Mouse (Mus musculus) kidney, embryonic 14.5 days (tissue): ENCODE results near the gene Kif28. TPM values are rescaled to one million over a fixed set of nuclear protein-coding genes. Genes with fewer than 3 reads are reported as not detected.
"Not testable (repeated sequence)": the region's sequence is repeated elsewhere in the genome, so short reads cannot be mapped to it uniquely, and the experiment has no call there.

Experiments used
- ATAC-seq: fragments of 200-750 bp; cut with Nextera tagmentation; 2 replicates; pipeline ENCODE4 v1.8.0; 2017; ENCODE audit warnings: moderate number of reproducible peaks, mild to moderate bottlenecking, moderate TSS enrichment, moderate library complexity; ENCODE audit not compliant: low FRiP score, low TSS enrichment
- H3K27ac ChIP-seq: fragments of 300-500 bp; sonication (generic); 2 replicates; pipeline ENCODE4 v1.5.1; 2014; ENCODE audit warnings: low read depth, mild to moderate bottlenecking, low read length, moderate library complexity, mixed read lengths
- H3K27me3 ChIP-seq: fragments of 300-500 bp; sonication (generic); 2 replicates; pipeline ENCODE4 v1.6.1; 2014; ENCODE audit warnings: mild to moderate bottlenecking, low read length; ENCODE audit not compliant: control insufficient read depth, insufficient read depth
- H3K36me3 ChIP-seq: fragments of 300-500 bp; sonication (generic); 2 replicates; pipeline ENCODE4 v1.6.1; 2014; ENCODE audit warnings: low read length, mixed read lengths; ENCODE audit not compliant: control insufficient read depth, insufficient read depth
- H3K4me1 ChIP-seq: fragments of 300-500 bp; sonication (generic); 2 replicates; pipeline ENCODE4 v1.6.1; 2014; ENCODE audit warnings: low read length, mixed read lengths; ENCODE audit not compliant: control insufficient read depth, insufficient read depth
- H3K4me2 ChIP-seq: fragments of 300-500 bp; sonication (generic); replicated peaks from 2 replicates; pipeline ENCODE4 v1.6.1; 2014; ENCODE audit warnings: low read depth, mild to moderate bottlenecking, low read length
- H3K4me3 ChIP-seq: fragments of 300-500 bp; sonication (generic); 2 replicates; pipeline ENCODE4 v1.5.1; 2014; ENCODE audit warnings: mild to moderate bottlenecking, low read length
- H3K9ac ChIP-seq: fragments of 300-500 bp; sonication (generic); 2 replicates; pipeline ENCODE4 v1.6.1; 2014; ENCODE audit warnings: low read depth, mild to moderate bottlenecking, low read length, moderate library complexity
- H3K9me3 ChIP-seq: fragments of 300-500 bp; sonication (generic); 2 replicates; pipeline ENCODE4 v1.6.1; 2016; ENCODE audit warnings: low read length; ENCODE audit not compliant: control insufficient read depth
- WGBS: fragments of 180-500 bp; shearing (Covaris S2); extraction: QIAGEN DNeasy Blood & Tissue Kit; methylation state at CpG from one replicate; pipeline ENCODE4 v1.1.7; 2014; 5-methylcytosine and 5-hydroxymethylcytosine counted together
- polyA plus RNA-seq: library from polyadenylated mRNA; unstranded; fragments of >200 nt; fragmentation: Nextera tagmentation; extraction: Ambion mirVana; gene quantifications from 2 replicates; pipeline ENCODE4 v1.2.1, GENCODE M21; 2014

Gene Kif28
- polyA plus RNA-seq, 1 experiment from 2014 or later = not detected

DNA sequence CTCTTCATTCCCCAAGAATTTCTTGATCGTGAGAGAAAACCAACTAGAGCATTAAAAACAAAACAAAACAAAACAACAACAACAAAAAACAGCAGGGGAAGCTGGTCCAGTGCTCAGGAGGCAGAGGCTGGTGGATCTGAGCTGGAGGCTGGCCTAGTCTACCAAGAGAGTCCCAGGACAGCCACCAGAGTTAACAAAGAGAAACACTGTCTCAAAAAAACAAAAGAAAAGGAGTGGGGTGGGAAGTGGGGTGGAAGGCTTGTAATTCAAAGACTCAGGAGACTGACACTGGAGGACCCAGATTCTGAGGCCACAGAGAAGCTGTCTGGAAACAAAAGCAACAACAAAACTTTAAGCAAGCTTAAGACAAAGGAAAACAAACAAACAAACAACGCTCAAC, 78.1 kb downstream of the Kif28 start:
- H3K4me1 ChIP-seq = 0 out of 2 replicates have a peak, but pooled peaks cover 6% of the 10 kb centered on the region
- H3K27me3 ChIP-seq = no peaks in the 10 kb centered on the region
- H3K4me2 ChIP-seq = no peak overlapping the region
- H3K9ac ChIP-seq = no peak overlapping the region
- no peak overlapping the region for H3K27ac ChIP-seq
- no peaks in the 10 kb centered on the region for H3K9me3 ChIP-seq
- no peak for ATAC-seq
- 76% methylated on average over 2 of the region's 2 CpGs for WGBS
- H3K4me3 ChIP-seq = no peak overlapping the region
- H3K36me3 ChIP-seq = no peaks in the 10 kb centered on the region

- WGBS = 57% methylated on average over 4 of the region's 4 CpGs
- H3K9me3 ChIP-seq = no peaks in the 10 kb centered on the region
- H3K27me3 ChIP-seq = no peaks in the 10 kb centered on the region
- H3K9ac ChIP-seq = no peak overlapping the region
- 0 out of 2 replicates have a peak, but pooled peaks cover 6% of the 10 kb centered on the region for H3K4me1 ChIP-seq
- ATAC-seq = no peak
- no peak overlapping the region for H3K4me2 ChIP-seq
- no peak overlapping the region for H3K27ac ChIP-seq
- no peak overlapping the region for H3K4me3 ChIP-seq
- H3K36me3 ChIP-seq = no peaks in the 10 kb centered on the region
Observed at GRCm38 (mm10) chr1:179664309-179664930, 80.7 kb downstream of the Kif28 start.

GRCm38 (mm10) chr1:179663065-179663464, 82.0 kb downstream of the Kif28 start:
- Histone ChIP-seq H3K27me3 (no peaks in the 10 kb centered on the region), H3K4me3 (no peak overlapping the region), H3K9me3 (no peaks in the 10 kb centered on the region), H3K36me3 (no peaks in the 10 kb centered on the region), H3K4me1 (no peaks in the 10 kb centered on the region), H3K4me2 (no peak overlapping the region), H3K9ac (no peak overlapping the region), H3K27ac (no peak overlapping the region)
- no peak for ATAC-seq
- 86% methylated on average over 5 of the region's 5 CpGs for WGBS

DNA sequence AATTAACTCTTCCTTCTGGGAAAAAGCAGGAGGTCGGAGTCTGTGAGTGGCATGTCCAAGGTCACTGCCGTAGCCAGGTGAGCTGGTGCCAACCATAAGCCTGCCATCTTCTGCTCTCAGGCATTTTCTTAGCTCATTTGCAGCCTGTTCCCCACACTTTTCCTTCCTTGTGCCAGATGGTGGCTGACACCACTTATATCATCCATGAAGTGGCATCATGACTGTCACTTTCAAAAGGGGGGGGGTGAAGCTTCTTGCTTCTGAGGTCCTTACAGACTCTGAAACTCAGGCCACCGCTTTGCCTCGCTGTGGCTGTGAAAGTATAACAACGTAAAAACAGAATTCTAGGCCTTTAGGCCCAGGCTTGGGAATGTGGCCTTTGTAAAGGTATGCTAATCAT, 93.8 kb downstream of the Kif28 start:
- Histone ChIP-seq H3K4me3 (no peak overlapping the region), H3K27me3 (no peaks in the 10 kb centered on the region), H3K9ac (no peak overlapping the region), H3K9me3 (no peaks in the 10 kb centered on the region), H3K36me3 (no peaks in the 10 kb centered on the region), H3K4me2 (no peak overlapping the region), H3K27ac (no peak overlapping the region), H3K4me1 (no peaks in the 10 kb centered on the region)
- WGBS = 80% methylated on average over 5 of the region's 5 CpGs
- ATAC-seq = no peak

- no peak overlapping the region for H3K9ac ChIP-seq
- H3K4me1 ChIP-seq = no peaks in the 10 kb centered on the region
- H3K27me3 ChIP-seq = no peaks in the 10 kb centered on the region
- no peak for ATAC-seq
- 63% methylated on average over 4 of the region's 4 CpGs for WGBS
- no peak overlapping the region for H3K4me3 ChIP-seq
- no peaks in the 10 kb centered on the region for H3K9me3 ChIP-seq
- H3K36me3 ChIP-seq = no peaks in the 10 kb centered on the region
- no peak overlapping the region for H3K27ac ChIP-seq
- no peak overlapping the region for H3K4me2 ChIP-seq
Observed at GRCm38 (mm10) chr1:179650284-179650683, 94.8 kb downstream of the Kif28 start.

DNA sequence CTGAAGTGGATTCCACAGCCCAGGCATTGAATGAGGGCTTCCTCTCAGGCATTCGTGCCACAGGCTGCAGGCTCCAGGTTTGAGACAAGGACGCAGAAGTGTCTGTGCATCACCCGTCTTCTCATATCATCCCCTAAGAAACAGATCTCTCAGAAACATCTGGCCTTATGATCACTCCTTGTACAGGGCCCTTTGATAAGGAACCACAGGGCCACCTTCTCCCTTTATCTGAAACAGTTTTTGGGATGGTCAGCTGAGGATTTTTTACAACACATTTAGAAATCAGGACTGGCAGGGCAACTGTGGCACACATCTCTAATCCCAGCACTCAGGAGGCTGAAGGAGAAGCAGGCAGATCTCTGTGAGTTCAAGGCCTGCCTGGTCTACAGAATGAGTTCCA, 95.7 kb downstream of the Kif28 start:
- Histone ChIP-seq H3K36me3 (no peaks in the 10 kb centered on the region), H3K9me3 (no peaks in the 10 kb centered on the region), H3K4me2 (no peak overlapping the region), H3K4me3 (no peak overlapping the region), H3K27me3 (no peaks in the 10 kb centered on the region), H3K27ac (no peak overlapping the region), H3K9ac (no peak overlapping the region), H3K4me1 (no peaks in the 10 kb centered on the region)
- ATAC-seq = no peak
- WGBS = 77% methylated on average over 3 of the region's 3 CpGs

DNA sequence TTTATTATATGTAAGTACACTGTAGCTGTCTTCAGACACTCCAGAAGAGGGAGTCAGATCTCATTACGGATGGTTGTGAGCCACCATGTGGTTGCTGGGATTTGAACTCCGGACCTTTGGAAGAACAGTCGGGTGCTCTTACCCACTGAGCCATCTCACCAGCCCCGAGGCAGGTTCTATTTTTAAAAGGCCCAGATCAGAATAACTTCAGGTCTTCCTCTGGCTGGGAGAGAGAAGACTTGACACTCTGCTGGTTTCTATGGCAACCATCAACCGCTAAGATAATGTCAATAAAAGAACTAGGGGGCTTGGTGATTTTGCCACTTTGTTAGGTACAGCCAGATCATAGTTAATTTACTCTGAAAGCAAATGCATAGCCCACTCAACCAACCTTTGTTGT, 96.4 kb downstream of the Kif28 start:
- H3K4me3 ChIP-seq, H3K27ac ChIP-seq, H3K4me1 ChIP-seq, H3K4me2 ChIP-seq, H3K9ac ChIP-seq, ATAC-seq, H3K36me3 ChIP-seq, H3K27me3 ChIP-seq, H3K9me3 ChIP-seq: not testable (repeated sequence)
- WGBS = 82% methylated on average over 4 of the region's 5 CpGs

- WGBS = 23% methylated on average over 4 of the region's 4 CpGs
- Histone ChIP-seq H3K27ac (no peak overlapping the region), H3K4me1 (no peaks in the 10 kb centered on the region), H3K36me3 (no peaks in the 10 kb centered on the region), H3K9ac (no peak overlapping the region), H3K27me3 (no peaks in the 10 kb centered on the region), H3K4me2 (peak overlapping the region; percentile 39), H3K9me3 (no peaks in the 10 kb centered on the region), H3K4me3 (no peak overlapping the region; the same call in 1 of the 2 replicates)
- ATAC-seq = no peak
Observed at GRCm38 (mm10) chr1:179645980-179646268, 99.1 kb downstream of the Kif28 start.
